Mouse (Mus musculus) erythroblast, embryonic 14.5 days (primary cell): Measurements from ENCODE around the gene Pip4k2b.

ENCODE experiments used
- GATA1 ChIP-seq: IDR thresholded peaks from 2 replicates; pipeline ENCODE4 v1.6.1; 2012; ENCODE audit warnings: low read length, inconsistent platforms, mixed read lengths
- TAL1 ChIP-seq: IDR thresholded peaks from 3 replicates; pipeline ENCODE4 v1.6.1; 2012; ENCODE audit warnings: low read length, inconsistent platforms, mixed read lengths

DNA sequence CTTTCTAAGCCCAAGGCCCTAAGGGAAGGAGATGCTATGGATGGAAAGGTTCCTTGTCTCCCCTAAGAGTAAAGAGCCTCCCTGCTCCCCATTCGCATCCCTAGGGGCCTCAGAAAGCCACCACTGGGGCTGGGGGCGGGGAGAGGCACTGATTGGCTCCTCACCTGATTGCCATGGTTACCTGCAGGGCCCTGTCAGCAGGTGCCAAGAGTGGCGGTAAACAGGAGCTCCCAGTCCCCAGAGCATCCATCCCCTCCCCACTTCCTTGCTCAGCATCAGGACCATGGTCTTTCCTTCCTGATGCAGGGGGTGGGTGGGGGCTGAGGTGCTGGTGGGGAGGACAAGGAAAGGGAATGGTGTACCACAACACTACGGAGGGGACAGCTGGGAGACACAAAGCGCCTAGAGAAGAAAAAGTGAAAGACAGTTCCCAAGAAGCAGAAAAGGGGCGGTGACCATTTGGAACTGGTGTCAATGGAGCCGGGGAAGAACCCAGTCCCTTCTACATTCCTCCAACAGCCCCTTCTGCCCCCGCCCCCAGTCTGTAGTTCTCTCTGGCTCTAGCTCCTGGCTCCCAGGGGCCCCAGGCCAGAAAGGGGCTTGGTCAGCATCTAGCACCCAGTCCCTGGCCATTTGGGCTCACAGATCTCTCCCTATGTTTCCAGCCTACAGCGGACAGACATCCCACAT lies 48.6 kb downstream of the Pip4k2b start:
- TF ChIP-seq GATA1: no peak
- TF ChIP-seq TAL1: no peak
